Mouse (Mus musculus) c-Kit-negative CD71-positive TER-119-positive erythroid progenitor cells, embryonic 14.5 days (primary cell): ENCODE results near the gene Apbb1ip.

Experiments used
- DNase-seq: peaks from one replicate; pipeline ENCODE4 v3.0.0-alpha.2; 2013; ENCODE audit warnings: low read depth, low spot score

Apbb1ip gene

GRCm38 (mm10) chr2:22775213-22775612 lies 1.3 kb downstream of the Apbb1ip start:
- no peak for DNase-seq

- DNase-seq, result no peak
Measured at GRCm38 (mm10) chr2:22775681-22776080, 1.8 kb downstream of the Apbb1ip start.

GRCm38 (mm10) chr2:22776568-22777230 lies 2.8 kb downstream of the Apbb1ip start:
- no peak for DNase-seq

- no peak for DNase-seq
Measured at GRCm38 (mm10) chr2:22777757-22778156, 3.9 kb downstream of the Apbb1ip start.

DNA sequence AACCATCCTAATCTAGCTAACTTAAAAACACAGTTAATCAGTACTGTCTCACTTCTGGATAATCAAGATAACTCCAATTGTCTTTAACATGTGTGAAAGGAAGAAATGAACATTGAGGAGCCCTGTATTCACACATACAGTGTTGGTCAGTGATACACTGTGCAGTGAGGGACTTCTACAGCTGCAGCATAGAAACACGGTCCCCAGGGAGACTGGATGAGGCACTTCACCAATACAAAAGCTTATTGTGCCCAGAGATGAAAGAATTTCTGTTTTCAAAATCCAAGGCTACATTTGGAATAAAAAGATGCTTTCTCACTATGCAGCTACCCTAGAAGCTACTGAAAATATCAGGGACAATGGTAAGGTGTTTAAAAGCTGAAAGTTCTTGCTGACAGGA lies 7.0 kb downstream of the Apbb1ip start:
- DNase-seq, result no peak

GRCm38 (mm10) chr2:22781387-22782009 lies 7.6 kb downstream of the Apbb1ip start:
- no peak for DNase-seq

- DNase-seq, result no peak
Measured at GRCm38 (mm10) chr2:22782057-22782456, 8.2 kb downstream of the Apbb1ip start.

GRCm38 (mm10) chr2:22783137-22783638 lies 9.3 kb downstream of the Apbb1ip start:
- no peak for DNase-seq

DNA sequence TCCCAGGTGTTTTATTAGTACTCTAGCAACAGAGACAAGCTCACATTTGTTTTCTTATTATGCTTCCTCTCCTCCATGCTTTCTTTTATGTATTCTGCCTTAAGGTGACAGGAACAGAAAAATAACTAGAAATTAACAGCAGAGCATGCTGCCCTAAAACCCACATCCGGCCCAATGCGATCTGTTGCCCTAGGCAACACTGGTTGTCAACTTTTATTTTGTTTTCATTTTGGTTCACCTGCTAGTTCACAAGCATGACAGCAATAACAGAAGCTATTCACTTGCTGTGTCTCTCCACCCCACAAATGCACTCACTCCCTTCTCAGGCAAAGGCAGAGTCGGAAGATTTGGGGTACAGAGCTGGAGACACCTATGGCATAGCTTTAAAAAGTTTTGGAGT lies 10.3 kb downstream of the Apbb1ip start:
- no peak for DNase-seq

DNA sequence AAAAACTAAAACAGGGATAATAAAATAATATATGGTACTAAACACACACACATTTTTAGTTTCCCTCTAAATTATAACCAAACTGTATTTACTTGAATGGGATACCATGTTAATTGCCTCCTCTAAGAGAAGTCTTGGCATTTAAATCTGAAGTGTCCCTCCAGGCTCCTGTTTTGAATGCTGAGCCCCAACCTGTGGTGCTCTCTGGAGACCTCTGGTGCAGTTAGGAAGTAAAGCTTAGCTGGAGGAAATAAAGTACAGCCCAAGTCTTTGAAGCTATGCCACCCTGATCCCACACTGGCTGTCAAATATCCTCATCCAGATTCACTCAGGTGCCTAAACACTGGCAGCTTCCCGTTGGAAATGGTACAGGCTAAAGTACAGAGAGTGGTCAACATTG lies 10.9 kb downstream of the Apbb1ip start:
- DNase-seq, result no peak

DNA sequence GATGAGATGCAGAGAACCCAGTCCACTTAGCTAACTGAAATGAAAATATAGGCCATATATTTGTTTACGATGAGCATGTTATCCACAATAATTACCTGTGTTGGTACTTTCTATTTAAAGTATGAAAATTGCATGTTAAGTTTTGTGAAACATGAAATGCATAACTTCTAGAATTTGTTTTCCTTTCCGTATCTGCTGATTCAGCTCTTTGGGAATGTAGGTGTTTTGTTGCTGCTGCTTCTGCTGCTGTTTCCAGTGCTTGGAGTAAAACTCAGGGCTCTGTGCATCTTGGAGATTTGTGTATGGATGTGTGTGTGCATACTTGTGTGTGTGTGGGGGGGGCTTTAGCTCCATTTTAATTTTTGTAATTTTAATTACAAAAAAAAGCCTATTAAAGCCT lies 14.8 kb downstream of the Apbb1ip start:
- DNase-seq, result no peak

DNA sequence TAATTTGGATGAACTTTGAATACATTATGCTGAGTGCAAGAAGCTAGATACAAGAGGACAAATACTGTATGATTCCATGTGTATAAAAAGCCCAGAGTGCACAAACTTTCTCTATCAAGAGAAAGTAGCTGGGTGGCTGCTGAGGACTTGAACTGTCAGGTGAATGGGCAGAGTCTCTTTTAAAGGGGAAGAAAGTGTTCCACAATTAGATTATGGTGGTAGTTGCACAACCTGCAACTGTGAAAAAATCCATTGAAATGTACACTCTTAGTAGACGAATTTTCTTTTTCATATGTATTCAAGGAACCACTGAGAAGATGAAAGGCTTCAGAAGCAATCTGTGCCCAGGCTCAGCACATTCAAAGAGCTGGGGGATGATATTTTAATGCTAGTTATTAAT lies 15.7 kb downstream of the Apbb1ip start:
- no peak for DNase-seq

DNA sequence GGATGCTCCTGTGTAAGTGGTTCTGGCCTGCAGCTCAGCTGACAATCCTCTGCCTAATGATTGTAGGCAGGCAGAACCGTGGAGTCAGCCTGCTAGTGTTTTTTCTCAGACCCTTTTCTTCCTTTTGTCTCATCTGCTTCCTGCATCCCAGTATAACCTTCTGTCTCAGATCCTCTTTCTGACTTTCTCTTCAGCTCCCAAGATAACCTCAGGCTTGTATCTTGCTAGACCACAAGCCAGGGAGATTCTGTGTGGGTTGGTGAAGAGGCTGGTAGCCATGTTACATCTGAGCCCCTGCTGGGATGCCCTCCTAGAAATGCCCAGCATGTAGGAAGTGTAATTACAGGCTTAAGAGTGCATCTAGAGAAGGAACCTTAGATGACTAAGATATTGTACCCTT lies 16.5 kb downstream of the Apbb1ip start:
- DNase-seq, result no peak

DNA sequence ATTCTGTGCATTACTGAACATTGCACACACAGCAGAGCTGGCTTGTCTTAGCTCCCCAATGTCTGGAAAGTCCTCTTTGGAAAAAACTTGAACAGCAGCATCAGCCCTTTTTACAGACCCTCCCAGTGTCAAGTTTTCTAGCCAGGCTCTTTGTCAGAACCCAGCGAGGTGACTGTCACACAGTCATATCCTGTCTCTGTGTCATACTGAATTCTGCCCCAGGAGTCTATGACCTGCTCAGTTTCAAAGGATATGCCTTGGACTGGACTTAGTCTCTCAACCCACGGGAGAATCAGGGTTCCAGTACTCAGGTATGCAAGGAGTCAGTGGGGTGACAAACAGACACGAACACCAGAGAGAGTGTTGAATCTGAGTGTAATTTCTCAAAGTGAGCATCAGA lies 21.2 kb downstream of the Apbb1ip start:
- no peak for DNase-seq

DNA sequence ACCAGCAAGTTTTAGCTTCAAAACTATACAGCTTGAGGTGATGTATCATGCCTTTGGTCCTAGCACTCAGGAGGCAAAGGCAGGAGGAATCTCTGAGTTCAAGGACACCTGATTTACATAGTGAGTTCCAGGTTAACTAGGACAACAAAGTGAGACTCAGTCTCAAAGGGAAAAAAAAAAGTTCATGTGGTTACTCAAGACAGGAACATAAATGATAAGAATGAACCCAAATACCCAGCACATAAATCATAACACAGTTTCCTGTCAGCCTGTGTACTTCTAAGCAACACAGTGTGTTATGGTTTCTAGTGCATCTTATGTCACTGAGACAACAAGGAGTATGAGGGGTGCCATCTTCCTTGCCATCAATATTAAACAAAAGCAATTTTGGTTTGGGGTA lies 22.6 kb downstream of the Apbb1ip start:
- no peak for DNase-seq

GRCm38 (mm10) chr2:22799430-22800041 lies 25.6 kb downstream of the Apbb1ip start:
- no peak for DNase-seq

DNA sequence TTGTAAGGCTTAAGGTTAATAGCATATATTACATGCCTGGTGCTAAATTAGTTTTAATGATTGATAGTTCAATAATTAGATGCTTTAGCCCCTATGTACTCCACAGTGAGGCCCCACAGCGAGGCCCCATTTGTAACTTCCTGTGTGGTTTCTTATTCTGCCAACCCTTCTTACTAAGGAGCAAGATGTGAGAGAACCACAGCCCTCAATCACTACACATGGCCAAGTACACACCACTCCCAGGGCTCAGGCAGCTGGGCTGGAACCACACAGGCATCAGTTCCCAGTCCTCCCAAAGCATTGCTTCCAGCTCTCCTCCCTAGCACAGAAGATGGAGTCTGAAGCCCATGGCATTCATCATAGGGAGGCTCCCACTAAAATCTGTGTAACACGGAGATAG lies 31.7 kb downstream of the Apbb1ip start:
- no peak for DNase-seq

GRCm38 (mm10) chr2:22806576-22806975 lies 32.7 kb downstream of the Apbb1ip start:
- DNase-seq, result no peak

DNA sequence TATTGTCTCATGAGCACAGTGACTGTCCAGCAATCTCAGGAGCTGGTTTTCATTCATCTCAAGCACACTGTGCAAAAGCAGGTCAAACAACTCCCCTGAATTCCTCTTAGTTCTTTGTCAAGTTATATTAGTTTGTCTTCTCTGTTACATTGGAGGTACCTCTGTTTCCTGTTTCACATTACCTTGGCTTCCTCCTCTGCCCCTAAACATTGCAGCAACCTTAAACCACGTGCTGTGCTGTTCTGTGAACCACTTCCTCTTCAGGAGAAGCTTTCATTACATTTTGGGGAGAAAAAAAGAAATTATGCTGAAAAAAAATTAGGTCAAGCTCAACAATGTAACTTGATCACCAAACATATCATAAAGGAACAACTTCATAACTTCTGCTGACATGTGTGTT lies 33.4 kb downstream of the Apbb1ip start:
- no peak for DNase-seq

DNA sequence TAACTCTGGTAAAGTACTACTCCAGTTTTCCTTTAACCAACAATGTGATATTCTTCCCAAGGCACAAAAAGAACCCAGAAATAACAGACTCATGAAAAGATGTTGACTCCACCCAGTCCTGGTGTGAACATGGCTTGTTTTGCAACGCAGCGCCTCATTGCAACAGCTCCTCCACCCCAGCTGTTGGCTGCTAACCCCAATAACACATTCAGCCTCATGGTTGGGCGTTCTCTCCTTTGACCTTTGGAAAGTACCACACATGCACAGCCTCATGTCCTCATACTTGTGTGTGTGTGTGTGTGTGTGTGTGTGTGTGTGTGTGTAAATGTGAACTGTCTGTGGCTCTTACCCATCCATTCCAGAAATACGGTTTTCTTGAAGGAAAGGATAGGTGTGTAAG lies 37.0 kb downstream of the Apbb1ip start:
- DNase-seq, result no peak

DNA sequence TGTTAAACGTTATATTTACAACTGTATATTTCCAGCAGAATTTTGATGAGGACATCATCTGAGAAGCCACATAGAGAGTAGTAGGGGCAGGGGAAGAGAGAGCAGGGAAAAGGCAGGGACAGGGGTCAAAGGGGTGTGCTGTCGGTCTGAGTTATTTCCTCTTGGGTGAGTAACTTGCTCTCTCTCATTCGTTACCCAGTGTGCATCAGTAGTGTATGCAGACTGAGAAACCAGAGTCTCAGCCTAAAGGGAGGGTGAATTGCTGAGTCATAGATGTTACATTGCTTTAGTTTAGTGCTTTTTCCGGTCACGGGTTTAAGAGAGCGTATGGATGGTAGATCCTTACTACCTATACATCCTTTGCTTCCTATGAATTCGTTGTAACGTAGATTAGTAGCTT lies 37.6 kb downstream of the Apbb1ip start:
- no peak for DNase-seq

GRCm38 (mm10) chr2:22813921-22814320 lies 40.0 kb downstream of the Apbb1ip start:
- no peak for DNase-seq

GRCm38 (mm10) chr2:22815674-22816073 lies 41.8 kb downstream of the Apbb1ip start:
- no peak for DNase-seq
